Mouse (Mus musculus): Measurements from ENCODE around the gene Olfr625-ps1. TPM values are rescaled to one million over a fixed set of nuclear protein-coding genes. Genes with fewer than 3 reads are reported as not detected.

Gene Olfr625-ps1
- polyA plus RNA-seq, 1 experiment from 2014 or later = not detected

DNA sequence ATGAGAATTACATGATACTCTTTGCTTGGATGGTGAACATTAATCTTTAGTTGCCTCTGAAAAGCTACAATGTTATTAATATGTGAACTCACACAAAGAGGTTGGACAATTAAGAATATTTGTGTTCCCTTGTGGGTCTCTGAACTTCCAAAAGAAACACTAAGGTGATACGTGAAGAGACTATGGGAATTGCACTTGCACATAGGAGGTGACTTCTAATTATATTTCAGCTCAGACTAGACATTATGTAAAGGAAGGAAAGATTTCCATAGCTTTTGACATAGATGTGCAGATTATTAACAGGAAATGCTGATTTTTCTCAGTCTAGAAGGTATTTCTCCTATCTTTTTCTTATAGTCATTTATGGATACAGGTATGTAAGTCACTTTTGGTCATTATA, 47.6 kb downstream of the Olfr625-ps1 start, which contains the start of gene Olfr628:
TSS of gene Olfr628 (plus strand) at position 301 of the 400 bp plus-strand sequence.
- DNase-seq (ENCODE audit: low spot score) (no peak), ATAC-seq (ENCODE audit: low FRiP score) (no peak)
- Histone ChIP-seq H3K4me1 (replicated peaks; ENCODE audit: control insufficient read depth, insufficient read depth, low read length) (no peaks in the 10 kb centered on the region), H3K9me3 (ENCODE audit: control insufficient read depth, low read length) (no peaks in the 10 kb centered on the region), H3K4me2 (replicated peaks) (no peak within 1 kb of the TSS), H3K9ac (no peak within 1 kb of the TSS), H3K36me3 (replicated peaks; ENCODE audit: control insufficient read depth, insufficient read depth) (no peaks in the 10 kb centered on the region), H3K4me3 (replicated peaks; ENCODE audit: low read length) (no peak within 1 kb of the TSS), H3K27me3 (ENCODE audit: control insufficient read depth, insufficient read depth, low read length) (no peaks in the 10 kb centered on the region), H3K27ac (no peak within 1 kb of the TSS)
- 95% methylated on average over 1 of the region's 1 CpGs for WGBS

Other genes with a start within 250 kb of the Olfr625-ps1 start
- gene Olfr605, start 237.3 kb upstream of the Olfr625-ps1 start, polyA plus RNA-seq (2014; fragmentation: Nextera tagmentation; extraction: Ambion mirVana) = not detected in 2 replicates
- not detected in 2 replicates for gene Olfr606, start 233.7 kb upstream of the Olfr625-ps1 start, polyA plus RNA-seq (2014; fragmentation: Nextera tagmentation; extraction: Ambion mirVana)
- not detected in 2 replicates for gene Olfr607, start 218.6 kb upstream of the Olfr625-ps1 start, polyA plus RNA-seq (2014; fragmentation: Nextera tagmentation; extraction: Ambion mirVana)
- gene Olfr608, start 212.8 kb upstream of the Olfr625-ps1 start, polyA plus RNA-seq (2014; fragmentation: Nextera tagmentation; extraction: Ambion mirVana) = not detected in 2 replicates
- gene Olfr609, start 184.7 kb upstream of the Olfr625-ps1 start, polyA plus RNA-seq (2014; fragmentation: Nextera tagmentation; extraction: Ambion mirVana) = not detected in 2 replicates
- not detected in 2 replicates for gene Olfr610, start 170.6 kb upstream of the Olfr625-ps1 start, polyA plus RNA-seq (2014; fragmentation: Nextera tagmentation; extraction: Ambion mirVana)
- gene Olfr611, start 161.9 kb upstream of the Olfr625-ps1 start, polyA plus RNA-seq (2014; fragmentation: Nextera tagmentation; extraction: Ambion mirVana) = not detected in 2 replicates
- not detected in 2 replicates for gene Olfr612, start 140.0 kb upstream of the Olfr625-ps1 start, polyA plus RNA-seq (2014; fragmentation: Nextera tagmentation; extraction: Ambion mirVana)
- not detected in 2 replicates for gene Olfr613, start 134.6 kb upstream of the Olfr625-ps1 start, polyA plus RNA-seq (2014; fragmentation: Nextera tagmentation; extraction: Ambion mirVana)
- gene Olfr615, start 126.6 kb upstream of the Olfr625-ps1 start, polyA plus RNA-seq (2014; fragmentation: Nextera tagmentation; extraction: Ambion mirVana) = not detected in 2 replicates
- gene Olfr616, start 113.6 kb upstream of the Olfr625-ps1 start, polyA plus RNA-seq (2014; fragmentation: Nextera tagmentation; extraction: Ambion mirVana) = not detected in 2 replicates
- gene Olfr617, start 109.7 kb upstream of the Olfr625-ps1 start, polyA plus RNA-seq (2014; fragmentation: Nextera tagmentation; extraction: Ambion mirVana) = not detected in 2 replicates
- 0.21 TPM in 1 of 2 replicates, not detected in the other for gene Olfr618, start 92.6 kb upstream of the Olfr625-ps1 start, polyA plus RNA-seq (2014; fragmentation: Nextera tagmentation; extraction: Ambion mirVana)
- gene Olfr619, start 82.1 kb upstream of the Olfr625-ps1 start, polyA plus RNA-seq (2014; fragmentation: Nextera tagmentation; extraction: Ambion mirVana) = not detected in 2 replicates
- not detected in 2 replicates for gene Olfr620, start 70.2 kb upstream of the Olfr625-ps1 start, polyA plus RNA-seq (2014; fragmentation: Nextera tagmentation; extraction: Ambion mirVana)
- not detected in 2 replicates for gene Olfr622, start 40.0 kb upstream of the Olfr625-ps1 start, polyA plus RNA-seq (2014; fragmentation: Nextera tagmentation; extraction: Ambion mirVana)
- gene Olfr623, start 19.0 kb upstream of the Olfr625-ps1 start, polyA plus RNA-seq (2014; fragmentation: Nextera tagmentation; extraction: Ambion mirVana) = not detected in 2 replicates
- gene Olfr624, start 11.5 kb upstream of the Olfr625-ps1 start, polyA plus RNA-seq (2014; fragmentation: Nextera tagmentation; extraction: Ambion mirVana) = not detected in 2 replicates
- gene Olfr243, start 32.0 kb downstream of the Olfr625-ps1 start, polyA plus RNA-seq (2014; fragmentation: Nextera tagmentation; extraction: Ambion mirVana) = not detected in 2 replicates
- gene Olfr628, start 47.7 kb downstream of the Olfr625-ps1 start, polyA plus RNA-seq (2014; fragmentation: Nextera tagmentation; extraction: Ambion mirVana) = not detected in 2 replicates
- not detected in 2 replicates for gene Olfr629, start 62.2 kb downstream of the Olfr625-ps1 start, polyA plus RNA-seq (2014; fragmentation: Nextera tagmentation; extraction: Ambion mirVana)
- not detected in 2 replicates for gene Olfr630, start 74.6 kb downstream of the Olfr625-ps1 start, polyA plus RNA-seq (2014; fragmentation: Nextera tagmentation; extraction: Ambion mirVana)
- not detected in 2 replicates for gene Olfr69, start 88.9 kb downstream of the Olfr625-ps1 start, polyA plus RNA-seq (2014; fragmentation: Nextera tagmentation; extraction: Ambion mirVana)
- not detected in 2 replicates for gene Olfr68, start 97.0 kb downstream of the Olfr625-ps1 start, polyA plus RNA-seq (2014; fragmentation: Nextera tagmentation; extraction: Ambion mirVana)
- gene Olfr67, start 109.1 kb downstream of the Olfr625-ps1 start, polyA plus RNA-seq (2014; fragmentation: Nextera tagmentation; extraction: Ambion mirVana) = not detected in 2 replicates
- gene Hbb-bt, start 131.3 kb downstream of the Olfr625-ps1 start, polyA plus RNA-seq (2014; fragmentation: Nextera tagmentation; extraction: Ambion mirVana) = 1,734 and 1,868 TPM in 2 replicates
- 4,248 and 5,201 TPM in 2 replicates for gene Hbb-bs, start 145.4 kb downstream of the Olfr625-ps1 start, polyA plus RNA-seq (2014; fragmentation: Nextera tagmentation; extraction: Ambion mirVana)
- gene Hbb-bh2, start 157.8 kb downstream of the Olfr625-ps1 start, polyA plus RNA-seq (2014; fragmentation: Nextera tagmentation; extraction: Ambion mirVana) = not detected in 2 replicates
- gene Hbb-bh1, start 160.4 kb downstream of the Olfr625-ps1 start, polyA plus RNA-seq (2014; fragmentation: Nextera tagmentation; extraction: Ambion mirVana) = 2.1 and 3.6 TPM in 2 replicates
- 178 and 712 TPM in 2 replicates for gene Hbb-y, start 170.5 kb downstream of the Olfr625-ps1 start, polyA plus RNA-seq (2014; fragmentation: Nextera tagmentation; extraction: Ambion mirVana)
- not detected in 2 replicates for gene Olfr66, start 203.5 kb downstream of the Olfr625-ps1 start, polyA plus RNA-seq (2014; fragmentation: Nextera tagmentation; extraction: Ambion mirVana)
- not detected in 2 replicates for gene Olfr64, start 211.8 kb downstream of the Olfr625-ps1 start, polyA plus RNA-seq (2014; fragmentation: Nextera tagmentation; extraction: Ambion mirVana)
- not detected in 2 replicates for gene Olfr65, start 220.8 kb downstream of the Olfr625-ps1 start, polyA plus RNA-seq (2014; fragmentation: Nextera tagmentation; extraction: Ambion mirVana)
- gene Olfr631, start 246.1 kb downstream of the Olfr625-ps1 start, polyA plus RNA-seq (2014; fragmentation: Nextera tagmentation; extraction: Ambion mirVana) = not detected in 2 replicates

All from hindbrain, embryonic 14.5 days (tissue).